Mouse (Mus musculus): ENCODE measurements around the gene Rec114. TPM values are rescaled to one million over a fixed set of nuclear protein-coding genes. Genes with fewer than 3 reads are reported as not detected.

The Rec114 gene
- polyA plus RNA-seq (2014; fragmentation: Nextera tagmentation; extraction: Ambion mirVana): 1.0 and 2.7 TPM in 2 replicates

DNA sequence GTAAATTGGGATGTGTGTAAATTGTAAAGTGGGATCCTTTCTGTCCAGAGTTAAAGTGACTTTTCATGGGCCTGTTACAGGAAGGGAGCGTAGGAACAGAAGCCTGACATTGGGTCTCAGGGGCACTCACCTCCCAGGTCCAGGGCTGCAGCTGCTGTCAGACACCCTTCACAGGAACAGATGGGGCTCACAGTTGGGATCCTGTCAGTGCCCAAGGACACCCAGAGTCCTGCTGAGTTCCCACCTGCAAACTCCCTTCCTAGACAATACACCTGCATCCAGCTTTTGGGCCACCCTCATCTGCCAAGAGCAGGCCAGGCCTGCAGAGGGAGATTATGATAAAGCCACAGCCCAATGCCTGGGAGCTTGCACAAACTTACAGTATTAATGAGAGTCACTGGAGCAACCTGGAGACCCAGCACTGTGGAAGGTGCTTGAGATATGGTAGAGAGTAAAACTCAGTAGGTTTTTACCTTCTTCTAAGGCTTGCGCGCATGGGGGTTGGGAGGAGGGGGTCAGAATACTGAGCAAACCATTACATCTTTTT, at the start of gene Rec114:
Rec114 (minus strand) TSS at position 263 of the 547 bp plus-strand sequence.
- H3K36me3 ChIP-seq (ENCODE audit: control insufficient read depth, insufficient read depth, low read length): no peaks in the 10 kb centered on the region
- no peaks in the 10 kb centered on the region for H3K9me3 ChIP-seq (ENCODE audit: control insufficient read depth, low read length)
- DNase-seq (ENCODE audit: low spot score, missing footprints) (no peak), ATAC-seq (ENCODE audit: low FRiP score) (no peak)
- WGBS: 89% methylated on average over 3 of the region's 3 CpGs
- no peak within 1 kb of the TSS for H3K4me3 ChIP-seq (ENCODE audit: low read depth, low read length)
- no peaks in the 10 kb centered on the region for H3K27me3 ChIP-seq (ENCODE audit: control insufficient read depth, insufficient read depth, low read length)
- no peak within 1 kb of the TSS for H3K4me2 ChIP-seq
- no peak within 1 kb of the TSS for H3K27ac ChIP-seq (ENCODE audit: low read depth, low read length)
- no peaks in the 10 kb centered on the region for H3K4me1 ChIP-seq (ENCODE audit: control insufficient read depth, insufficient read depth, low read length)
- H3K9ac ChIP-seq (ENCODE audit: low read length): no peak within 1 kb of the TSS

GRCm38 (mm10) chr9:58789476-58789875, 45.7 kb upstream of the Rec114 start:
- no peak overlapping the region for H3K4me3 ChIP-seq (ENCODE audit: low read depth, low read length)
- H3K36me3 ChIP-seq (ENCODE audit: control insufficient read depth, insufficient read depth, low read length): no peaks in the 10 kb centered on the region
- H3K4me1 ChIP-seq (ENCODE audit: control insufficient read depth, insufficient read depth, low read length): no peaks in the 10 kb centered on the region
- WGBS: 94% methylated on average over 3 of the region's 3 CpGs
- H3K9ac ChIP-seq (ENCODE audit: low read length): no peak overlapping the region
- H3K27ac ChIP-seq (ENCODE audit: low read depth, low read length): no peak overlapping the region
- no peaks in the 10 kb centered on the region for H3K27me3 ChIP-seq (ENCODE audit: control insufficient read depth, insufficient read depth, low read length)
- DNase-seq (ENCODE audit: low spot score, missing footprints): no peak
- H3K9me3 ChIP-seq (ENCODE audit: control insufficient read depth, low read length): no peaks in the 10 kb centered on the region
- no peak overlapping the region for H3K4me2 ChIP-seq
- no peak for ATAC-seq (ENCODE audit: low FRiP score)

DNA sequence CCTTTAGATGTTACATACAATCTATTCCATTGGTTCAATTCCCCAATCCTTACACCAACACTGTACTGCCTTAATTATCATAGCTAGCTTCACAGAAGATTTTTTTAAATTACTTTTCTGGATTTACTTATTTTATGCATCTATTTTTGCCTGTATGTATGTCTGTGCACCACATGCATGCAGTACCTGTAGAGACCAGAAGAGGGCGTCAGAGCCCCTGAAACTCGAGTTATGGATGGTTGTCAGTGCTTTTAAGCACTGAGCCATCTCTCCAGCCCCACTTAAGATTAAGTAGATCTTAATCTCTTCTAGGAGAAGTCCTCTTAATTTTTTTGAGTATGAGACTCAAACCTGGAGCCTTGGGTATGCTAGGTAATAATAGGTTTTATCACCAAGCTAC, 31.6 kb upstream of the Rec114 start:
- 14% methylated on average over 2 of the region's 2 CpGs for WGBS
- H3K9ac ChIP-seq (ENCODE audit: low read length): no peak overlapping the region
- no peaks in the 10 kb centered on the region for H3K4me1 ChIP-seq (ENCODE audit: control insufficient read depth, insufficient read depth, low read length)
- no peaks in the 10 kb centered on the region for H3K9me3 ChIP-seq (ENCODE audit: control insufficient read depth, low read length)
- no peaks in the 10 kb centered on the region for H3K27me3 ChIP-seq (ENCODE audit: control insufficient read depth, insufficient read depth, low read length)
- DNase-seq (ENCODE audit: low spot score, missing footprints): no peak
- H3K4me2 ChIP-seq: no peak overlapping the region
- H3K4me3 ChIP-seq (ENCODE audit: low read depth, low read length): no peak overlapping the region
- H3K27ac ChIP-seq (ENCODE audit: low read depth, low read length): no peak overlapping the region
- no peak for ATAC-seq (ENCODE audit: low FRiP score)
- no peaks in the 10 kb centered on the region for H3K36me3 ChIP-seq (ENCODE audit: control insufficient read depth, insufficient read depth, low read length)

GRCm38 (mm10) chr9:58774761-58775160, 31.0 kb upstream of the Rec114 start:
- Histone ChIP-seq H3K4me2 (no peak overlapping the region), H3K9me3 (ENCODE audit: control insufficient read depth, low read length) (no peaks in the 10 kb centered on the region), H3K4me1 (ENCODE audit: control insufficient read depth, insufficient read depth, low read length) (no peaks in the 10 kb centered on the region), H3K36me3 (ENCODE audit: control insufficient read depth, insufficient read depth, low read length) (no peaks in the 10 kb centered on the region), H3K4me3 (ENCODE audit: low read depth, low read length) (no peak overlapping the region), H3K27ac (ENCODE audit: low read depth, low read length) (no peak overlapping the region), H3K27me3 (ENCODE audit: control insufficient read depth, insufficient read depth, low read length) (no peaks in the 10 kb centered on the region), H3K9ac (ENCODE audit: low read length) (no peak overlapping the region)
- WGBS: 69% methylated on average over 3 of the region's 3 CpGs
- DNase-seq (ENCODE audit: low spot score, missing footprints) (no peak), ATAC-seq (ENCODE audit: low FRiP score) (no peak)

DNA sequence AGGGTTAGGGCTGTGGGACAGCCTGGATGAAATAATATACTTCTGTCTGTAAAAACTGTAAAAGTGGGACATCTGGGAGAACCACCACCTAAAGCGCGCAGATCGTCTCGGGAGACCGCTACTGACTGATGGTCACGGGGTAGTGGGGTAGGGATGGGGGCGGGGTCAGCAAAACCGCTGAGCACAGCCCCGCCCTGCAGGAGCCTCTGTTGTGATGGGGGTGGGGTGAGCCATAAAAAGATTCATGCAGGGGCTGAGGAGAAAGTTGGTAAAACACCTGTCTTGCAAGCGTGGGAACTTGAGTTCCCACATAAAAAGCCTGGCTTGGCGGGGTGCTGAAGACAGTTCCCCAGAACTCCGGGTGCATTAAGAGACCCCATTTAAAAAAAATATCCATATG, 26.2 kb upstream of the Rec114 start:
- Histone ChIP-seq H3K27me3 (ENCODE audit: control insufficient read depth, insufficient read depth, low read length) (no peaks in the 10 kb centered on the region), H3K4me3 (ENCODE audit: low read depth, low read length) (no peak overlapping the region), H3K36me3 (ENCODE audit: control insufficient read depth, insufficient read depth, low read length) (no peaks in the 10 kb centered on the region), H3K9ac (ENCODE audit: low read length) (no peak overlapping the region), H3K9me3 (ENCODE audit: control insufficient read depth, low read length) (no peaks in the 10 kb centered on the region), H3K27ac (ENCODE audit: low read depth, low read length) (no peak overlapping the region), H3K4me2 (no peak overlapping the region), H3K4me1 (ENCODE audit: control insufficient read depth, insufficient read depth, low read length) (no peaks in the 10 kb centered on the region)
- no peak for ATAC-seq (ENCODE audit: low FRiP score)
- no peak for DNase-seq (ENCODE audit: low spot score, missing footprints)
- 70% methylated on average over 12 of the region's 12 CpGs for WGBS

GRCm38 (mm10) chr9:58766959-58767955, 23.5 kb upstream of the Rec114 start:
- H3K4me2 ChIP-seq: no peak overlapping the region
- no peaks in the 10 kb centered on the region for H3K4me1 ChIP-seq (ENCODE audit: control insufficient read depth, insufficient read depth, low read length)
- H3K27me3 ChIP-seq (ENCODE audit: control insufficient read depth, insufficient read depth, low read length): no peaks in the 10 kb centered on the region
- no peak overlapping the region for H3K9ac ChIP-seq (ENCODE audit: low read length)
- no peak for DNase-seq (ENCODE audit: low spot score, missing footprints)
- ATAC-seq (ENCODE audit: low FRiP score): peak; percentile 82
- no peaks in the 10 kb centered on the region for H3K36me3 ChIP-seq (ENCODE audit: control insufficient read depth, insufficient read depth, low read length)
- no peaks in the 10 kb centered on the region for H3K9me3 ChIP-seq (ENCODE audit: control insufficient read depth, low read length)
- WGBS: 79% methylated on average over 17 of the region's 17 CpGs
- no peak overlapping the region for H3K4me3 ChIP-seq (ENCODE audit: low read depth, low read length)
- no peak overlapping the region for H3K27ac ChIP-seq (ENCODE audit: low read depth, low read length)

- Histone ChIP-seq H3K4me3 (ENCODE audit: low read depth, low read length) (no peak overlapping the region), H3K36me3 (ENCODE audit: control insufficient read depth, insufficient read depth, low read length) (no peaks in the 10 kb centered on the region), H3K9me3 (ENCODE audit: control insufficient read depth, low read length) (no peaks in the 10 kb centered on the region), H3K4me2 (no peak overlapping the region), H3K27ac (ENCODE audit: low read depth, low read length) (no peak overlapping the region), H3K9ac (ENCODE audit: low read length) (no peak overlapping the region), H3K27me3 (ENCODE audit: control insufficient read depth, insufficient read depth, low read length) (no peaks in the 10 kb centered on the region), H3K4me1 (ENCODE audit: control insufficient read depth, insufficient read depth, low read length) (no peaks in the 10 kb centered on the region)
- ATAC-seq (ENCODE audit: low FRiP score) (no peak), DNase-seq (ENCODE audit: low spot score, missing footprints) (no peak)
- 82% methylated on average over 5 of the region's 5 CpGs for WGBS
Observed at GRCm38 (mm10) chr9:58764354-58764753, 20.6 kb upstream of the Rec114 start.

DNA sequence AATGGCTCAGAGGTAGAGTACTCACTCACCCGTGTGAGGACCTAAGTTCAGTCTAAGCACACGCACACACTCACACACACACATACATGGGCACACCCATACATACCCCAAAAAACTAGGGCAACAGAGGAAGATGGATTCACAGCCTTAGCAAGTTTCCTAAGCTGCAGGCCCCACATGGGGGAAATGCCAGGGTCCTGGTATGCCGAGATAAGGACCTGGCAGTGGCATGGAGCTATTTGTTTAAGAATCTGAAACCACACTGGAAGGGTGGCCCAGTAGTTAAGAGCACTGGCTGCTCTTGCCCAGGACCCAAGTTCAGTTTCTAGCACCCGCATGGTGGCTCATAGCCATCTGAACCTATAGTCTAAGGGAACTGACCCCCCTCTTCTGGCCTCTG, 19.4 kb upstream of the Rec114 start:
- WGBS: 87% methylated on average over 4 of the region's 4 CpGs
- ATAC-seq (ENCODE audit: low FRiP score): no peak
- H3K9me3 ChIP-seq (ENCODE audit: control insufficient read depth, low read length): no peaks in the 10 kb centered on the region
- DNase-seq (ENCODE audit: low spot score, missing footprints): no peak
- no peak overlapping the region for H3K9ac ChIP-seq (ENCODE audit: low read length)
- no peaks in the 10 kb centered on the region for H3K27me3 ChIP-seq (ENCODE audit: control insufficient read depth, insufficient read depth, low read length)
- no peaks in the 10 kb centered on the region for H3K36me3 ChIP-seq (ENCODE audit: control insufficient read depth, insufficient read depth, low read length)
- H3K27ac ChIP-seq (ENCODE audit: low read depth, low read length): no peak overlapping the region
- H3K4me3 ChIP-seq (ENCODE audit: low read depth, low read length): no peak overlapping the region
- no peak overlapping the region for H3K4me2 ChIP-seq
- no peaks in the 10 kb centered on the region for H3K4me1 ChIP-seq (ENCODE audit: control insufficient read depth, insufficient read depth, low read length)

GRCm38 (mm10) chr9:58762086-58762485, 18.3 kb upstream of the Rec114 start:
- Histone ChIP-seq H3K4me2 (no peak overlapping the region), H3K9ac (ENCODE audit: low read length) (no peak overlapping the region), H3K4me3 (ENCODE audit: low read depth, low read length) (no peak overlapping the region), H3K4me1 (ENCODE audit: control insufficient read depth, insufficient read depth, low read length) (no peaks in the 10 kb centered on the region), H3K27ac (ENCODE audit: low read depth, low read length) (no peak overlapping the region), H3K36me3 (ENCODE audit: control insufficient read depth, insufficient read depth, low read length) (no peaks in the 10 kb centered on the region), H3K27me3 (ENCODE audit: control insufficient read depth, insufficient read depth, low read length) (no peaks in the 10 kb centered on the region), H3K9me3 (ENCODE audit: control insufficient read depth, low read length) (no peaks in the 10 kb centered on the region)
- ATAC-seq (ENCODE audit: low FRiP score) (no peak), DNase-seq (ENCODE audit: low spot score, missing footprints) (no peak)
- 57% methylated on average over 2 of the region's 2 CpGs for WGBS
